Mouse (Mus musculus) embryonic facial prominence, embryonic 11.5 days (tissue): ENCODE measurements around the gene Med12. TPM values are rescaled to one million over a fixed set of nuclear protein-coding genes. Genes with fewer than 3 reads are reported as not detected.
"Not testable (repeated sequence)": the region's sequence is repeated elsewhere in the genome, so short reads cannot be mapped to it uniquely, and the experiment has no call there.

Experiments used
- ATAC-seq: fragments of 200-750 bp; cut with Nextera tagmentation; replicated peaks from 2 replicates; pipeline ENCODE4 v1.8.0; 2017; ENCODE audit warnings: low read depth; ENCODE audit not compliant: insufficient number of reproducible peaks, low FRiP score, low TSS enrichment
- DNase-seq: peaks from one replicate; pipeline ENCODE4 v3.0.0-alpha.2; 2015; ENCODE audit warnings: low spot score
- H3K27ac ChIP-seq: fragments of 300-500 bp; sonication (generic); replicated peaks from 2 replicates; pipeline ENCODE4 v1.5.1; 2014; ENCODE audit warnings: mild to moderate bottlenecking, low read depth, low read length, control low read depth
- H3K27me3 ChIP-seq: fragments of 300-500 bp; sonication (generic); 2 replicates; pipeline ENCODE4 v1.6.1; 2014; ENCODE audit warnings: mild to moderate bottlenecking, low read length, moderate library complexity, mixed read lengths; ENCODE audit not compliant: control insufficient read depth, insufficient read depth
- H3K36me3 ChIP-seq: fragments of 300-500 bp; sonication (generic); replicated peaks from 2 replicates; pipeline ENCODE4 v1.6.1; 2014; ENCODE audit warnings: low read depth, mild to moderate bottlenecking, low read length, moderate library complexity, mixed read lengths; ENCODE audit not compliant: control insufficient read depth, insufficient read depth
- H3K4me1 ChIP-seq: fragments of 300-500 bp; sonication (generic); 2 replicates; pipeline ENCODE4 v1.6.1; 2014; ENCODE audit warnings: low read length, mixed read lengths; ENCODE audit not compliant: control insufficient read depth, insufficient read depth
- H3K4me2 ChIP-seq: fragments of 300-500 bp; sonication (generic); 2 replicates; pipeline ENCODE4 v1.6.1; 2014; ENCODE audit warnings: low read depth, mild to moderate bottlenecking, control low read depth, low read length, moderate library complexity
- H3K4me3 ChIP-seq: fragments of 300-500 bp; sonication (generic); 2 replicates; pipeline ENCODE4 v1.5.1; 2014; ENCODE audit warnings: low read depth, low read length, control low read depth
- H3K9ac ChIP-seq: fragments of 300-500 bp; sonication (generic); replicated peaks from 2 replicates; pipeline ENCODE4 v1.6.1; 2014; ENCODE audit warnings: mild to moderate bottlenecking, control low read depth, low read length
- H3K9me3 ChIP-seq: fragments of 300-500 bp; sonication (generic); replicated peaks from 2 replicates; pipeline ENCODE4 v1.6.1; 2016; ENCODE audit warnings: mild to moderate bottlenecking, low read length, inconsistent platforms, mixed read lengths; ENCODE audit not compliant: control insufficient read depth
- WGBS: fragments of 180-500 bp; shearing (Covaris S2); extraction: QIAGEN DNeasy Blood & Tissue Kit; methylation state at CpG from one replicate; pipeline ENCODE4 v1.1.7; 2014; 5-methylcytosine and 5-hydroxymethylcytosine counted together
- polyA plus RNA-seq: library from polyadenylated mRNA; unstranded; fragments of >200 nt; fragmentation: Nextera tagmentation; extraction: Ambion mirVana; gene quantifications from 2 replicates; pipeline ENCODE4 v1.2.1, GENCODE M21; 2014

Med12 gene
- polyA plus RNA-seq, 1 experiment from 2014 or later, result 27.8 TPM

GRCm38 (mm10) chrX:101332375-101333211, 58.8 kb downstream of the Med12 start:
- H3K4me1 ChIP-seq, result no peaks in the 10 kb centered on the region
- H3K27me3 ChIP-seq, result no peaks in the 10 kb centered on the region
- DNase-seq, result peak; percentile 91
- H3K4me3 ChIP-seq, result peak overlapping the region; percentile 24
- no peaks in the 10 kb centered on the region for H3K9me3 ChIP-seq
- peak overlapping the region; percentile 43 for H3K9ac ChIP-seq
- peak; percentile 97 for ATAC-seq
- peak overlapping the region; percentile 72 for H3K27ac ChIP-seq
- WGBS, result 13% methylated on average over 42 of the region's 49 CpGs
- peak overlapping the region; percentile 41 for H3K4me2 ChIP-seq
- H3K36me3 ChIP-seq, result no peaks in the 10 kb centered on the region

- Histone ChIP-seq H3K27me3 (no peaks in the 10 kb centered on the region), H3K4me2 (no peak overlapping the region), H3K36me3 (no peaks in the 10 kb centered on the region), H3K9me3 (no peaks in the 10 kb centered on the region), H3K4me1 (no peaks in the 10 kb centered on the region), H3K9ac (no peak overlapping the region), H3K4me3 (no peak overlapping the region), H3K27ac (no peak overlapping the region)
- 89% methylated on average over 5 of the region's 5 CpGs for WGBS
- no peak for ATAC-seq
- DNase-seq, result no peak
These were observed 60.8 kb downstream of the Med12 start for GRCm38 (mm10) chrX:101334606-101335005.

GRCm38 (mm10) chrX:101338666-101339065, 64.8 kb downstream of the Med12 start:
- Histone ChIP-seq H3K4me1 (no peaks in the 10 kb centered on the region), H3K27ac (no peak overlapping the region), H3K27me3 (no peaks in the 10 kb centered on the region), H3K4me2 (no peak overlapping the region), H3K4me3 (no peak overlapping the region), H3K9ac (no peak overlapping the region), H3K36me3 (no peaks in the 10 kb centered on the region), H3K9me3 (no peaks in the 10 kb centered on the region)
- 57% methylated on average over 4 of the region's 4 CpGs for WGBS
- no peak for ATAC-seq
- no peak for DNase-seq

- H3K9ac ChIP-seq, H3K4me2 ChIP-seq: not testable (repeated sequence)
- 54% methylated on average over 2 of the region's 2 CpGs for WGBS
These were observed 69.0 kb downstream of the Med12 start for GRCm38 (mm10) chrX:101342837-101343236.

GRCm38 (mm10) chrX:101345456-101345855, 71.6 kb downstream of the Med12 start:
- ATAC-seq (no peak), DNase-seq (no peak)
- Histone ChIP-seq H3K4me2 (no peak overlapping the region), H3K36me3 (no peaks in the 10 kb centered on the region), H3K27ac (no peak overlapping the region), H3K27me3 (no peaks in the 10 kb centered on the region), H3K9ac (no peak overlapping the region), H3K4me1 (no peaks in the 10 kb centered on the region), H3K9me3 (no peaks in the 10 kb centered on the region), H3K4me3 (no peak overlapping the region)
- 88% methylated on average over 2 of the region's 2 CpGs for WGBS

More at GRCm38 (mm10) chrX:101342837-101343236, 69.0 kb downstream of the Med12 start:
- ATAC-seq, H3K27ac ChIP-seq, H3K27me3 ChIP-seq, H3K9me3 ChIP-seq, H3K36me3 ChIP-seq, H3K4me3 ChIP-seq, H3K4me1 ChIP-seq: not testable (repeated sequence)
- peak; percentile 4 for DNase-seq

- no peak overlapping the region for H3K4me2 ChIP-seq
- DNase-seq (no peak), ATAC-seq (no peak)
- no peak overlapping the region for H3K9ac ChIP-seq
- no peak overlapping the region for H3K4me3 ChIP-seq
- no peaks in the 10 kb centered on the region for H3K27me3 ChIP-seq
- no peak overlapping the region for H3K27ac ChIP-seq
- H3K36me3 ChIP-seq, result no peaks in the 10 kb centered on the region
- H3K4me1 ChIP-seq, result no peaks in the 10 kb centered on the region
- no peaks in the 10 kb centered on the region for H3K9me3 ChIP-seq
- WGBS, result 61% methylated on average over 4 of the region's 4 CpGs
These were observed 72.6 kb downstream of the Med12 start for GRCm38 (mm10) chrX:101346475-101346874.

Other genes starting within 250 kb of the Med12 start
- not detected in 2 replicates for gene Tex11, start 214.4 kb upstream of the Med12 start, polyA plus RNA-seq
- 0.64 and 0.84 TPM in 2 replicates for gene Slc7a3, start 188.0 kb upstream of the Med12 start, polyA plus RNA-seq
- 66.2 and 67.9 TPM in 2 replicates for gene Snx12, start 51.5 kb upstream of the Med12 start, polyA plus RNA-seq
- 4.3 and 4.6 TPM in 2 replicates for gene Foxo4, start 19.5 kb upstream of the Med12 start, polyA plus RNA-seq
- gene Gm614, start 10.0 kb upstream of the Med12 start, polyA plus RNA-seq, result not detected in 2 replicates
- gene Il2rg, start 5.8 kb upstream of the Med12 start, polyA plus RNA-seq, result 3.9 and 4.1 TPM in 2 replicates
- not detected in 2 replicates for gene Gm20489, start 5.0 kb upstream of the Med12 start, polyA plus RNA-seq
- gene Nlgn3, start 25.1 kb downstream of the Med12 start, polyA plus RNA-seq, result 14.2 and 15.6 TPM in 2 replicates
- 0.18 and 0.40 TPM in 2 replicates for gene Gjb1, start 102.3 kb downstream of the Med12 start, polyA plus RNA-seq
- gene Zmym3, start 146.8 kb downstream of the Med12 start, polyA plus RNA-seq, result 25.2 and 26.2 TPM in 2 replicates
- 682 and 720 TPM in 2 replicates for gene Nono, start 155.3 kb downstream of the Med12 start, polyA plus RNA-seq
- 1.3 and 2.5 TPM in 2 replicates for gene Itgb1bp2, start 175.1 kb downstream of the Med12 start, polyA plus RNA-seq